Mouse (Mus musculus): Measurements from ENCODE around the gene Snx9.

- TF ChIP-seq TAL1 (IDR thresholded peaks at IDR 0.05; ENCODE audit: low read length) = no peak
- no peak for TF ChIP-seq GATA1 (IDR thresholded peaks at IDR 0.05; ENCODE audit: low read length)
Measured at GRCm38 (mm10) chr17:5828583-5828836, 12.6 kb upstream of the Snx9 start.

All from erythroblast, embryonic 14.5 days (primary cell).